Mouse (Mus musculus) embryonic facial prominence, embryonic 14.5 days (tissue): ENCODE data around the gene Ccdc155. TPM values are rescaled to one million over a fixed set of nuclear protein-coding genes. Genes with fewer than 3 reads are reported as not detected.

ENCODE experiments used
- ATAC-seq: fragments of 200-750 bp; cut with Nextera tagmentation; 2 replicates; pipeline ENCODE4 v1.8.0; 2017; ENCODE audit warnings: low read depth, moderate number of reproducible peaks, moderate TSS enrichment
- DNase-seq: peaks from one replicate; pipeline ENCODE4 v3.0.0-alpha.2; 2015; ENCODE audit warnings: low spot score
- H3K27ac ChIP-seq: fragments of 300-500 bp; sonication (generic); replicated peaks from 2 replicates; pipeline ENCODE4 v1.5.1; 2014; ENCODE audit warnings: low read depth, mild to moderate bottlenecking, low read length, moderate library complexity
- H3K27me3 ChIP-seq: fragments of 300-500 bp; sonication (generic); replicated peaks from 2 replicates; pipeline ENCODE4 v1.6.1; 2014; ENCODE audit warnings: low read length; ENCODE audit not compliant: control insufficient read depth, insufficient read depth
- H3K36me3 ChIP-seq: fragments of 300-500 bp; sonication (generic); 2 replicates; pipeline ENCODE4 v1.6.1; 2014; ENCODE audit warnings: low read length, mixed read lengths; ENCODE audit not compliant: control insufficient read depth, insufficient read depth
- H3K4me1 ChIP-seq: fragments of 300-500 bp; sonication (generic); 2 replicates; pipeline ENCODE4 v1.6.1; 2014; ENCODE audit warnings: antibody characterized with exemption, low read length; ENCODE audit not compliant: control insufficient read depth, insufficient read depth
- H3K4me2 ChIP-seq: fragments of 300-500 bp; sonication (generic); 2 replicates; pipeline ENCODE4 v1.6.1; 2014; ENCODE audit warnings: low read depth, mild to moderate bottlenecking, low read length, moderate library complexity, mixed read lengths
- H3K4me3 ChIP-seq: fragments of 300-500 bp; sonication (generic); 2 replicates; pipeline ENCODE4 v1.5.1; 2014; ENCODE audit warnings: low read depth, mild to moderate bottlenecking, low read length
- H3K9ac ChIP-seq: fragments of 300-500 bp; sonication (generic); 2 replicates; pipeline ENCODE4 v1.6.1; 2014; ENCODE audit warnings: low read depth, mild to moderate bottlenecking, low read length, moderate library complexity, mixed read lengths
- H3K9me3 ChIP-seq: fragments of 300-500 bp; sonication (generic); 2 replicates; pipeline ENCODE4 v1.6.1; 2016; ENCODE audit warnings: low read length; ENCODE audit not compliant: control insufficient read depth
- WGBS: fragments of 180-500 bp; shearing (Covaris S2); extraction: QIAGEN DNeasy Blood & Tissue Kit; methylation state at CpG from one replicate; pipeline ENCODE4 v1.1.7; 2014; 5-methylcytosine and 5-hydroxymethylcytosine counted together
- polyA plus RNA-seq: library from polyadenylated mRNA; unstranded; fragments of >200 nt; fragmentation: Nextera tagmentation; extraction: Ambion mirVana; gene quantifications from 2 replicates; pipeline ENCODE4 v1.2.1, GENCODE M21; 2014

The Ccdc155 gene
- polyA plus RNA-seq, 1 experiment from 2014 or later, result 1.5 TPM

DNA sequence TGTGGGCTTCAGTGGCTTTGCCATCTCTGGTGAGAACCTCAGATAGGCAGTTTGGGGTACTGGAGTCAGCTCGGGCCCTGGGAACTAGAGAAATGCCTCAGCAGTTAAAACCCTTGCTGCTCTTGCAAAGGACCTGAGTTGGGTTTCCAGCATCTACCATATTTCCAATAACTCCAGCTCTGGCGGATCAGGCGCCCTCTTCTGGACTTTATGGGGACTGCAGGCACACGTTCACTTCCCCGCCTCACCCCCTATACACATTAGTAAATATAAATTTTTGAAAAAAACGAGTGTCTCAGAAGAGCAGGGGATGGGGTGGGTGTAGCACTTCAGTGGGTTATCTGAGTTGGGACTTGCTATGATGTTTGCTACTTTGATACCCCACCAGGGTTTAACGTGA is 31.7 kb downstream of the Ccdc155 start:
- ATAC-seq (no peak), DNase-seq (no peak)
- Histone ChIP-seq H3K36me3 (no peaks in the 10 kb centered on the region), H3K4me2 (no peak overlapping the region), H3K4me3 (no peak overlapping the region), H3K9me3 (peaks cover 17% of the 10 kb centered on the region), H3K27me3 (peaks cover 63% of the 10 kb centered on the region), H3K27ac (no peak overlapping the region), H3K4me1 (no peaks in the 10 kb centered on the region), H3K9ac (no peak overlapping the region)
- WGBS, result 55% methylated on average over 7 of the region's 7 CpGs

DNA sequence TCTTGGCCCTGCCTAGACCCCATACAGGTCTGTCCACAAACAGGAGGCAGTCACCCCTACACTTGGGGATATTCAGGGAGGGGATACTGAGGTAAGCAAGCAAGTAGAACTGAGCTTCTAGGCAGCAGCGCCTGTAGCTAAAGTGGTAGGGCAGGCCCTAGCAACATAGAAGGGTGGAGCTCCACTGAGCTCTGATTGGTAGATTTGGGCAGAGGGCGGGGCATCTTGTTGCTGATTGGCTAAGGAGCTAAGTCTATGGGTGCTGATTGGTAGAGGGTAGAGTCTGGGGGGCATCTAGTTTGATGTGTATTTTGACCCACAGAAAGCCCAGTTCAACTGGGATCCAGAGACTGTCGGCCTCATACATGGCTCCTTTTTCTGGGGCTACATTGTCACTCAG is 35.2 kb downstream of the Ccdc155 start:
- H3K27me3 ChIP-seq, result peaks cover 63% of the 10 kb centered on the region
- peaks cover 17% of the 10 kb centered on the region for H3K9me3 ChIP-seq
- no peak overlapping the region for H3K4me2 ChIP-seq
- H3K4me1 ChIP-seq, result no peaks in the 10 kb centered on the region
- 94% methylated on average over 3 of the region's 3 CpGs for WGBS
- no peak for DNase-seq
- ATAC-seq, result no peak
- no peak overlapping the region for H3K4me3 ChIP-seq
- no peak overlapping the region for H3K27ac ChIP-seq
- no peak overlapping the region for H3K9ac ChIP-seq
- H3K36me3 ChIP-seq, result no peaks in the 10 kb centered on the region

DNA sequence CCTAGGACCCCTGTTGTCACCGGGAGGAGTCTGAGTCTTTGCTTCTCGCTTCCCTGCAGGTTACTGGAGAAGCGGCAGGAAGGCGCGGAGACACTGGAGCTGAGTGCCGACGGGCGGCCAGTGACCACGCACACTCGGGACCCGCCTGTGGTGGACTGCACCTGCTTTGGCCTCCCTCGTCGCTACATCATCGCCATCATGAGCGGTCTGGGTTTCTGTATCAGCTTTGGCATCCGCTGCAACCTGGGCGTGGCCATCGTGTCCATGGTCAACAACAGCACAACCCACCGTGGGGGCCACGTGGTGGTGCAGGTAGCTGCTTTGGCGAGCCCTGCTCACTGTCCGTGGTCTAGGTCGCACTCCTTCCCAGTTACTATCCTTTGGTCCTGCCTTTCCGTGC is 36.0 kb downstream of the Ccdc155 start:
- Histone ChIP-seq H3K27me3 (peaks cover 65% of the 10 kb centered on the region), H3K9me3 (peaks cover 17% of the 10 kb centered on the region), H3K4me1 (no peaks in the 10 kb centered on the region), H3K4me3 (peak overlapping the region; percentile 1; the same call in 1 of the 2 replicates), H3K27ac (no peak overlapping the region), H3K9ac (no peak overlapping the region), H3K36me3 (no peaks in the 10 kb centered on the region), H3K4me2 (no peak overlapping the region)
- DNase-seq (no peak), ATAC-seq (no peak)
- whole genome bisulfite sequencing, result 5% methylated on average over 22 of the region's 24 CpGs

DNA sequence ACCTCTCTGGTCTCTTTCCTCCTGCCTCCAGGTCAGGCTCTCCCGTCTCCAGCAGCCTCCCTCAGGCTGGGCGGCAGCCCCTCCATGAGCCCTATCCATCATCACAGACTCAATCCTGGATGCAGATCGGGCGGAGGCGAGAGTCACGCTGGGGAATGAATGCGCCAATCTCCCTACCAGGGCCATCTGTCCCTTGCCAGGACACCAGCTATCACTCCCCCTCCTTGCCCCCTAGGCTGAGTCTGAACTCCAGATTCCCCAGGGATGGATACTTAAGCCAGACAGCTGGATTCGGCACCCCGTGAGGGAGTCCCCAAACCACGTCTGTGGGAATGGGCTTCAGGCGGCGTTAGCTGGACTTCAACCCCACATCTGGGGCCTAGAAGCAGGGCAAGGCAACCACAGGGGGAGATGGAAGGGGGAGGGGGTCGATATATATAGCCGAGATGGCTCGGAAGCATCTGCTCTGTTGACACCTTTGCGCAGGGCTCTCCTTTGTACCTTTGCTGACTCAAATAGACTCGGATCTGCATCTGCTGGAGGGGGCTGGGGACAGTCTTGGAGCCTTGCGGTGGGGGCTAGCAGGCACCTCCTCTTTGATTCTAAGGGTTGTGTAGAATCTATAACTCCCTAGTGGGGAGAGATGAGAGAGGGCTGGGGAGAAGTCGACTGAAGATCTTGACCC is 36.8 kb downstream of the Ccdc155 start:
- no peaks in the 10 kb centered on the region for H3K36me3 ChIP-seq
- H3K4me2 ChIP-seq, result no peak overlapping the region
- no peak overlapping the region for H3K27ac ChIP-seq
- H3K4me1 ChIP-seq, result no peaks in the 10 kb centered on the region
- DNase-seq (no peak), ATAC-seq (no peak)
- no peak overlapping the region for H3K9ac ChIP-seq
- peaks cover 72% of the 10 kb centered on the region for H3K27me3 ChIP-seq
- no peak overlapping the region for H3K4me3 ChIP-seq
- 2% methylated on average over 19 of the region's 19 CpGs for WGBS
- H3K9me3 ChIP-seq, result peaks cover 17% of the 10 kb centered on the region

DNA sequence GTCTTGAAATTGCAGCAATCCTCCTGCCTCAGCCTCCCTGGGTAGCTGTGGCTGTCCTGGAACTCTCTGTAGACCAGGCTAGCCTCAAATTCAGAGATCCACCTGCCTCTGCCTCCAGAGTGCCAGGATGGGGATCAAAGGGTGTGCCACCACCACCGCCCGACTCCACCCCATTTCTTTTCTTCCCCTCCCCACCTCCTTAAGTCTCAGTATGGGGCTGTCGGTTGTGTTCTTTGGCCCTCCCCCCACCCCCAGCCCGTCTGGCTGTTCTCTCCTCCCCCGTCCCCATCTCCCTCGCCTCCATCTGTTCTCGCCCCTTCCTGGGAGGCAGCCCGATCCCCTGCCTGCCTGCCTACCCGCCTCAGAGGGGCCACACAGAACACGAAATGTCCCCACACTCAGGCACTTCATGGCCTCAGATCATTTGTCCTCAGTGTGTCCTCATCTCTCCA is 37.7 kb downstream of the Ccdc155 start:
- H3K4me1 ChIP-seq, result 0 out of 2 replicates have a peak, but pooled peaks cover 4% of the 10 kb centered on the region
- H3K27ac ChIP-seq, result no peak overlapping the region
- H3K9ac ChIP-seq, result no peak overlapping the region
- ATAC-seq, result no peak
- no peak for DNase-seq
- no peak overlapping the region for H3K4me2 ChIP-seq
- no peaks in the 10 kb centered on the region for H3K36me3 ChIP-seq
- no peak overlapping the region for H3K4me3 ChIP-seq
- WGBS, result 28% methylated on average over 10 of the region's 10 CpGs
- peaks cover 17% of the 10 kb centered on the region for H3K9me3 ChIP-seq
- peaks cover 78% of the 10 kb centered on the region for H3K27me3 ChIP-seq

DNA sequence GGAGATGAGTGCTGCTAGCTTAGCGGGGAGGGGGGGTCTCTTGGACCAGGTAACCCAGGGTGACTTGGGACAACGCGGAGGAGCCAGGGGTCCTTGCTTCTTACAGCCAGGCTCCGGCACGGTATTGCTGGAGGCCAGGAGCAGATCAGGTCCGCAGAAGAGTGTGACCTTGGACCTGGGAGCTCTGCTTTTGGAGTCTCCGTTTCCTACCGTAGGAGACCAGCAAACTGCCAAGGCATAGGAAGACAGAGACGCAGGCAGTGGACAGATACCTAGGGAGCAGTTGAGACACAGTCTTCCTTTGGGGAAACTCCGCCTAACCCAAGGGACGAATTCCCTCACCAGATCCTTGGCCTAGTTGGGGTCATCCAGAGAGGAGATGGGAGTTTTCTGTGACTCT is 39.0 kb downstream of the Ccdc155 start:
- Histone ChIP-seq H3K4me3 (no peak overlapping the region), H3K4me1 (0 out of 2 replicates have a peak, but pooled peaks cover 4% of the 10 kb centered on the region), H3K27me3 (peaks cover 78% of the 10 kb centered on the region), H3K36me3 (peaks cover 6% of the 10 kb centered on the region; the same call in 1 of the 2 replicates), H3K27ac (no peak overlapping the region), H3K9me3 (peaks cover 17% of the 10 kb centered on the region), H3K4me2 (no peak overlapping the region), H3K9ac (no peak overlapping the region)
- ATAC-seq (no peak), DNase-seq (no peak)
- 36% methylated on average over 11 of the region's 11 CpGs for WGBS

DNA sequence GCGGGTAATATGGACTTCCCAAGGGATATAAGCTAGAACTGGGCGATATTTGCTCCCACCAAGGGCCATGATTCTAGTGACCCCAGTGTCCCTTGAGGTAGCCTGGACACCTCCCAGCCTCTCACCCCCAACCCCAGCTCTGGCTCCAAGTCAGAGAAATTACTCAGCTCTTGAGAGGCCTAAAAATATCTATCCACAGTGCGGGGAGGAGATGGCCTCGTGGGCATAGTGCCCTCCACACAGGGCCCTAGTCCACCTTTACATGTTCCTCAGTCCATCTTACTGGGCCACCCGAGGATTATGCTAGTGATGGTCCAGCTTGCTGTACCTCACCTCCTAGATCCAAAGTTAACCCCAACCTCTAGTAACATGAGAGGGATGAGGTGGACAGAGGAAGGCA is 39.9 kb downstream of the Ccdc155 start:
- Histone ChIP-seq H3K9me3 (peaks cover 11% of the 10 kb centered on the region), H3K4me3 (no peak overlapping the region), H3K27ac (no peak overlapping the region), H3K4me2 (no peak overlapping the region), H3K4me1 (0 out of 2 replicates have a peak, but pooled peaks cover 4% of the 10 kb centered on the region), H3K36me3 (peaks cover 14% of the 10 kb centered on the region; the same call in 1 of the 2 replicates), H3K9ac (no peak overlapping the region), H3K27me3 (peaks cover 76% of the 10 kb centered on the region)
- WGBS, result 53% methylated on average over 5 of the region's 5 CpGs
- DNase-seq (no peak), ATAC-seq (no peak)

DNA sequence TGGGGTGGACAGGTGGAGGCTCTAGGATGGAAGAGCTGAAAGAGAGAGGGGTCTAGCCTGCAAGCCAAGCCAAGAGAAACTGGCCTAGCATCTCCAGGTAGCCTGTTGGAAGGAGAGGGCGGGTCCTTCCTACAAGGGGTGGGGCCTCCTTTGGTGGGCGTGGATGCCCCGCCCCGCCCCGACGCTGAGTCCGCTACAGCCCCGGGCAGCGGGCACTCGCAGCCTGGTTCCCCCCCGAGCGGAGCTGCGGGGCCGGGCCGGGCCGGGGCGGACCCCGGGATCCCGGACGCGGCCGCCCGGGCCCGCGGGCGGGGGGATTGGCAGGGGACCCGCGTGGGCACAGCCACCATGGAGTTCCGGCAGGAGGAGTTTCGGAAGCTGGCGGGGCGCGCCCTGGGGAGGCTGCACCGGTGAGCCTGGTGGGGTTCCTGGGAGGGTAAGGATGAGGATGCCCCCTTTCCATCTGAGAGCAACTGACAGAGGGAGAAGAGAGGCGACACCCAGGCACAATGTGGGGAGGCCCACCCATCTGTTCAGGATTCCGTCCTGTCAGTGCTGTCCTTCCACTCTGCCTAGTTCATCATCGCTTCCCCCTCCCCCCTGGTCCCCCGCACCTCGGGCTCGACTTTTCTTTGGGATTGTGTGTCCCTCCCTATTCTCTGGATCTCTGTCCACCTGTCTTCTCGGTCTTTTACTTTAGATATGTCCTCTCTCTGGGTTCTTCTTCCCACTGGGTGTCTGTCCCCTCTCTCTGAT is 40.8 kb downstream of the Ccdc155 start, which contains the start of gene Slc17a7:
Gene Slc17a7, plus strand, starts transcription at position 215 of the 756 bp plus-strand sequence.
- WGBS, result under 1% methylated on average over 11 of the region's 41 CpGs
- Histone ChIP-seq H3K9me3 (peaks cover 1% of the 10 kb centered on the region; the same call in 1 of the 2 replicates), H3K27me3 (peaks cover 66% of the 10 kb centered on the region), H3K36me3 (peaks cover 22% of the 10 kb centered on the region; the same call in 1 of the 2 replicates), H3K4me3 (peak within 1 kb of the TSS; percentile 38), H3K9ac (peak within 1 kb of the TSS; percentile 35; the same call in 1 of the 2 replicates), H3K4me2 (peak within 1 kb of the TSS; percentile 78), H3K4me1 (0 out of 2 replicates have a peak, but pooled peaks cover 4% of the 10 kb centered on the region), H3K27ac (no peak within 1 kb of the TSS)
- ATAC-seq, result no peak
- DNase-seq, result no peak
